Mouse (Mus musculus) common myeloid progenitor, adult 5-6 weeks (primary cell): ENCODE measurements at regions not wholly inside any gene's neighbourhood (a gene's known extent, or its start where the extent isn't known, plus 50 kb on each side); places are given as distances from the start of the nearest gene placed in this dataset.

Experiments used
- ATAC-seq: replicated peaks from 2 replicates; pipeline ENCODE4 v1.8.0; 2016; ENCODE audit warnings: low read depth, mild to moderate bottlenecking, moderate TSS enrichment, inconsistent platforms; ENCODE audit not compliant: poor library complexity, severe bottlenecking

DNA sequence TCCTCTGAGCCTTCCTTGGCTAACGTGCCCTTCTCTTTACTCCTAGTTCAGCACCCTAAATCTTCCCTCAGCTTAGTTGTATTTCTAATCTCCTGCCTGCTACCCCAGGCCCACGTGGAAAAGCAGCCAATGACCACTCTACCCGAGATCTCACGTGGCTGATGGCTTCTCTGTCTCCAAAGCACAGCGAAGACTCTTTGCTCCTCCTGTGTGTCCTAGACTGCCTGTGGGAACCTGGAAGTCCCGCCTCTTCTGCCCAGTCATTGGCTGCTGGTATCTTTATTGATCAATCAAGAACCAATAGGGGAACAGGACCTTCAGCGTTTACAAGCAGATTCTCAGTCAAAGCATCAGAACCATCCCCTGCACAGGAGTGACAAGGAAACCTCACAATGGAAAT is 54.8 kb downstream of the Gm19935 start:
- ATAC-seq: no peak

DNA sequence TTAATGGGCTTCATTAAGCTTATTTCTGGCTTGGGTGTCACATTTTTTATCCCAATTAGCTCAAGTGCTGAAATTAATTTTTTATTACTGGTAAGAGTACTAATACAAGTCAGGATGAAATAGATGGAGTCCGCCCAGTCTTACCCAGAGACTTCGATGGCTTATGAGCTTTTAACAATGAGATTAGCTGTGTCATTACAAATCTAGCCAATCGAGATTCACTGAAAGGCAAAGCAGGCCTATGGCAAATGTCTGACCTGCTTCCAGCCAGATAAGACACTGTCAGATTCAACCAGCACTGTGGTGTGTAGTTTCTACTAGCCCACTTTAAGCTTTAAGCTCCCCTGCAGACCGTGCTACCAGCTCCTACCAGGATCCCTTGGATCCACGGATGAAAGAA is 55.2 kb downstream of the Gm19935 start:
- ATAC-seq: no peak

DNA sequence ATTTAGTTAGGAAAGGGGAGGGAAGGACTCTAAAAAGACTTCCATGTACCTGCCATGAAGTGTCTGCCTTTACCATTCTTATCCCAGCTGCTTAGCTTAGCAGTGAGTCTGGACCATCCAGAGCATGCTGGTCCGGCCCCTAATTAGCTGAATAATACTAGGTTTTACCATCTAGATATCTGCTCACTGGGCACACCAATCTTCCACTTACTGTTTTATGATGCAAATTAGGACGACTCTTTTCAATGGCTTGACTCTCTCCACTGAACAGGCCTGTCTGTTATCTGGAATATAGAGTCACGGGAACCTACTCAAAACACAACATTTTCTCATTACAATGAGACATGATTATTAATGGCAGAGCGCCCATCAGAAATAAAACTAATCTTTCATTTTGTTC is 55.7 kb downstream of the Gm19935 start:
- ATAC-seq: no peak

DNA sequence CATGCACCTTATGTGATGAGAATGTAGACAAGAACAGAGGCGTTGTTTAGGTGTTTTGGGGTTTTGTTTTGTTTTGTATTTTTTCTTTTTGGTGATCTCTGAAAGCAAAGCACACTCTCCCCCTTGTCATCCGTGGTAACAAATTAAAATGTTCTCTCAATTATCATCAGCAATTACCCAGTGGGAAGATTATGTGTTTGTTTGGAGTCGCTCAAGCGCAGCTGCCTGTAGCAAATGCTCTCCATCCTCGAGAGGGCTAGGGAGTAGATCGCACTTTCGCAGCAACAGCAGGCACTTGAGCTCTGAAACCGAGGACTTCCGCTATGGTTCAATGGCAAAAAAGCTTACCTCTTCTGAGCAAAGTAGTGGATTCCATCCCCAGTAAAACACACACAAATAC is 57.7 kb downstream of the Gm19935 start:
- ATAC-seq: no peak

DNA sequence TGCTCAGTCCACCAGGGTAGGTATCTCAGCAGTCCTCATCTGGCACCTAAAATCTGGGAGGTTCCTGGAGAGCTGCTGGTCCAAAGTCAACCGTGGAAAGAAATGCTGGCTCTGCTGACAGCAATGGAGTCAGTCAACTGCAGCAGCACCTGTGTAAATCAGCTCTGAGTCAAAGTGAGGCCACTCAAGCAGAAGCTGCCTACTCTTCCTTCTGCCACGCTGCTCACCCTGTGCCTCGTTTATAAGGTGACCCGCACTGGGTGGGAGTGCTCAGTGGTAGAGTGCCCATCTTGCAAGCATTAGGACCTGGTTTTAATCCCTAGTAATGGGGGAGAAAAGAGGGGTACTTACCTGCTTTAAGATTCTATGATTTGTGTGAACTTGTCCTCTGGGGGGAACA is 62.2 kb downstream of the Gm19935 start:
- no peak for ATAC-seq

DNA sequence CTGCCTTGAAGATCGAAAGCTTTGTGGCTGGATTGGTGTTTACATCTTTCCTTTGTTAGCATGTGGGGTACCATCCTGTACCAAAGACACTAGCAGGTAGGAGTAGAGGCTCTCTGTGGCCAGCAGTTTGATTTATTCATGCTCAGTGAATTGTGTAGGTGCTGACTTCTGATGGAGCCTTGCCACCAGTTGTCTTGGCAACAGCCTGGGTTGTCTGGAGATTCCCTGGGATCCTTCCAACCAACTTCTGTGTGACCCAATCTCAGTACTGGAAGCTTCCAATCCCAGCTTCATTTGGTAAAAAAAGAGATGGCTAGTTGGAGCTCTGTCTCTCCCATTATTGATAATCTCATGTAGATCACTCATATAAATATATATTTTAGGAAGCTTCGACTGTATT is 73.6 kb downstream of the Gm19935 start:
- no peak for ATAC-seq

DNA sequence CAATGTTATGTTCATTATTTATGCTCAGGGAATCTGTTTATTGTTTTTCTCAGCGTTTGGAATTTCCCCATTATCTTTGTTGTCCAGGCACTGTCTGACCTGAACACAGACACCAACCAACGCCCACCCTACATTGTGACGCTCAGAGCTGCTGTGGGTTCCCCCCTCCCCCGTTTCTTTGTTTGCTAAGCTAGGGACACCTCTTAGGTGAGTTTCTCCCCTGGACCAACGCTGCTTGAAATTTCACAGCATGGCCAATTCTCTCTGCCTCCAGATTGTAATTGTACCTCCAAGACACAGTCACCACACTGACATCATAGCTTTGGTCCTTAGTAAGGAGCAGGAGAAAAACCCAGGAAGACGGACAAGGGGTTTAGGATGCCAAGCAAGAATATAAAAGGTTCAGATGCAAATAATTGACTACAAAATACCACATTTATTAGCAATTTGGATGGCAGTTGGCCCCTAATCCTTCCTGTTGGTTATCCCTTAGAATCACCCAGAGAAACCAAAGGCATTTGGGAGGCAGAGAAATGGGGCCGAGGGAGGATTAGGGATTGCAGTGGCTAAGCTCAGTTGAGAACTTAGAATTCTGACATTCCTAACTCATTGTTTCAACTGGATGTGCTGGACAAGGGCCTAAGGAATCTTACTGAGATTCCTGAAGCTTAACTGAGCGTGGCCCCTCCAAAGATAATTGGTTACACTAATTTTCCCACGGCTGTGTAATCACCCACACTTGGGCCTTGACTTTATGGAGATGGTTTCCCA is 76.0 kb downstream of the Gm19935 start:
- no peak for ATAC-seq

DNA sequence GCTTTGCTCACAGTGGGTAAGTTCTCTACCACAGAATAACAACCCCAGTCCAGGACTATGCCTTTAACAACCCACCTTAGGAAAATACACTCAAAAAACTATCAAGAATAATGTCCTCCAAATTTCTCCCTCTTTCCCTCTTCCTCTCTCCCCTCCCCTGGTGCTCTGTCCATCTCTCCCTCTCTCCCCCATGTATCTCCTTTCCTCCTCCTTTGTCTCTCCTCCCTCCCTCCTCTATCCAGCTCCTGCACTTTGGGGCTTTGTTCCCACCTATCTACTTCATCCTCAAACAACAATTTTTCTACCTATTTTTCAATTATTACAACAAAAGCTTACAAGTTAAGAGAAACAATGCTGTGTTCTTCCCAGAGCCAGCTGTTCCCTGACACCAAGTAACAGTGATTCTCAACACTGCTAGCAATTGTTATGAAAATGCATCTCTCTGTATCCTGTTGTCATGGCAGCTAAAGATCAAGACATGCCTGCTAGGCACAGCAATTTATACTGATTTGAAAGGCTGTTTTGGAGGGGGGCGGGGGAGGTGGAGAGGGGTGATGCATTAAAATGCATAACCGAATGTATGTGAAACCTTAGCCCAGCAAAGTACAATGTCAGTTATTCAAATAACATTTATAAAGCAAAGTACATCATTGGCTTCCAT is 76.8 kb downstream of the Gm19935 start:
- no peak for ATAC-seq

DNA sequence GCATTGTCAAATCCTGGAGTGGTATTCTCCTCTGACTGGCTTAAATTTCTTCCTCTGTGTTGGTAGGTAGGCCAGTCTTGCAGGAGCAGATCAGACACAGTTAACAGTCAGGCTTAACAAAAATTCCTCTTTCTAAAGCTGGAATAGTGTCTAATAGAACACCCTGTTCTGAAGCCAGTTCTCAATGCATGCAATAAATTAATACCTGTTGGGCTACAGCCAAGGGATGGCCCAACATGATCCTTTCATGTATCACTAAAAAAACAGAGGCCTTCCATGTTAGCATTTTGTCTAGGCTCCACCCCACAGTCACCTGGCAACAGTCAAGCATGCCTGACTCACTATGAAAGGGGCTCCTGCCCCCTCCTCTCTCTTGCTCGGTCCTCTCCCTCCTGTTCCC is 89.2 kb downstream of the Gm19935 start:
- no peak for ATAC-seq

DNA sequence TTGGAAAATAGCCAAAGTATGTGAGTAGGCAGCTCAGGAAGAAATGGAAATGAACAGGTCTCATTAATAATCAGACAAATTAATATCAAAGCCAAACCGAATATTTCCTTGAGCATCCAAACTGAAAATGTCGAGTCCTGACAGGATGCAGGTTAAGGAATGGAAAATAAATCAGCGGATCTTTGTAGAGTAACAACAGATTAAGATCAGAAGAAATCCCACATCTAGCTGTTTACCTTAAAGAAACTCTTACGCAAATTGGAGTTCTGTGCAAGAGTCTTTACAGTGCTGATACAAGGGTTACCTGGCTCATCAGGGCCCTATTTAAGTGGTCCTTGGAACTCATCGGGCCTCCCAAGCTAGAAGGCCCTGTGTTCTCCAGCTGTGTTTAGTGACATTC is 92.0 kb downstream of the Gm19935 start:
- no peak for ATAC-seq

DNA sequence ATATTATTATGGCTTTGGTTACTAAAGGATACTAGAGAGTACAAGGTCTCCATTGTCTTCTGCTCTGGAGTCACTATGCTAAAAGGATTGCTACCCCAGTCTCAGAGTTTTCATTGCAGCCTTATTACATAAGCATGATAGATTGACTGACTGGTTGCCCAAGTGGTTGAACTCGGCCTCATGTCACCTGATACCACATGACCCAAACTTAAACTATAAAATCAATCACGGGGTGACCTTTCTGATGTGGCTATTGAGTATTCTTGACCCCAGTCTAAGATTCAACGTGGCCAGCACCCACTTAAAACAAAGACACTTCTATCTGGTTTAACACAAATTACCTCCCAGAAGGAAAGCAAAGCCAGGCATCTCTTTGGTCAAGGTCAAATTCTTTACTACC is 100.8 kb downstream of the Gm19935 start:
- ATAC-seq: no peak

DNA sequence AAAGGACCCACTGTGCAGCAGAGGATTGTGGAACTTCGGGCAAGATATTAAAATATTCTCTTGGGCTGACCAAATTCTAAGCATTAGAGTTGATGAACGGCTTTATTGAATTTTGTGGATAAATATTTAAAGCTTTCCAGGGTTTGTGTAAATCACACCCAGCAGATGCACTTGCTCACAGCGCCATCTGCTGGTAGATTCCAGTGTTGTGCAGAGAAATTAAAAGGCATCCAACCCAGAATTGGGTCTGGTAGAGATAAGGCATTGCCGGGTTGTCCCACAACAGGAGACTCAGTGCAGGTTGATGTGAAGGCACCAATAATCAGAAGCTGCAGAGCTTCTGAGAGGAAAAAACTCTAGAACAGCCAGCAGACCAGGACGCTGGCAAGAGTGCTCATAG is 108.7 kb downstream of the Gm19935 start:
- 0 out of 2 replicates have a peak, but pooled peaks have one; percentile 54 for ATAC-seq

DNA sequence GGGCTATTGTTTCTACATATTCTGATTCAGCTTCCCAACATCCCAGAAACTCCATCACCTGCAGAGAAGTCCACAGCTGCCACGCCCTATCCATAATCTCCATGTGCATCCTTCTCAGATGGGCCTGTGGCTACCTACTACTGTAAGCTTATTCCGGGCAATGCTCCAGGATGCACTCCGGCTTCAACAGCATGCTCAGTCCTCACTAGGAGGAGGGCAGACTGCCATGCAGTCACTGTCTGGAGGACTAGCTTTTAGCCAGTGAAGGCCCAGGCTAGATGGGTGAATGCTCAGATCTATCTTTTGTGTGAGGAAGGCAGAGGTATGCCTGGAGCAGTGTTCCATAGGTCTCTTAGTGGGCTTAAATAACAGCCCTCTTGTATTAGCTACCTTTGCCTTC is 124.7 kb downstream of the Gm19935 start:
- no peak for ATAC-seq

DNA sequence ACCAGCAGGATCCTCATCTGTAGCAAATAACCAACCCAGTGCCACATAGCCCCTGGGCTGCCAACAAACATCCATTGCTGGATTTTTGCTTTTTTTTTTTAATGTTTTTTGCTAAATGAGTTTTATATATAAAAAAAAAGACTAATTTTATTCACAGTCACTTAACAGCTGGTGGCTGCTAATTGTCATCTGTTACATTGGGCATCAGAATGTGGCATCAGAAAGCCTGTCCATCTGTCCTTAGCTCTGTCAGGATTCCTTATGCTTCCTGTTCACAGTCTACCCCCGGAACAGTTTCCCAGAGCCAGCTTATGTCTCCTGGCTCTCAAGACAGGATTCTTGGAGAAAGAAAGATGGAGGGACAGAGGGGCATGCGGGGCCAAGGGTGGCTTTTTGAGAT is 132.1 kb downstream of the Gm19935 start:
- no peak for ATAC-seq

DNA sequence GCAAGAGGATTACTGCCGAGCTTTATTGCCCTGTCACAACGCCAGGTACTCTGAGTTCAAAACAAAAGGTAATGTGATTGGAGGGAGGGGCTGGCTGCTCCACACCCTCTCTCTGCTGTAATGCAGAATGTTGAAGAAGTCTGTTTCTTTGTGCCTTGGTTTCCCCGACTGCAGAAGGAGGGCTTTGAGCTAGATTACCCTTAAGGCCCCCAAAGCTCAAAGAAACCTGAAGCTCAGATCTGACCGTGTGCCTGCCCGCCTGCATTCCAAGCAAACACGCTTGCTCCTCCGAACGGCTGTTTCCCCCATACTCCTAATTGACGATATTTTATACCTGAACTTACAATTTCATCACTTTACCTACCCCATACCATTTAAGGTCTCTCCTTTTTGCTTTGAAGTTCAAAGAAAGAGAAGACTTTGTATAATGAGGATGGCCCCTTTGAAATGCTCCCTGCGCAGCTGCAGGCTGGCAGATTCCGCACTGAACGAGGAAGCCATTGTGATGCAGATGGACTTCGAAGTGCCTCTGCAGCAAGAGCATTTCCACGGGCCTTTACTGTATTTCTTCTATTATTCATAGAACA is 146.6 kb downstream of the Gm19935 start:
- no peak for ATAC-seq

DNA sequence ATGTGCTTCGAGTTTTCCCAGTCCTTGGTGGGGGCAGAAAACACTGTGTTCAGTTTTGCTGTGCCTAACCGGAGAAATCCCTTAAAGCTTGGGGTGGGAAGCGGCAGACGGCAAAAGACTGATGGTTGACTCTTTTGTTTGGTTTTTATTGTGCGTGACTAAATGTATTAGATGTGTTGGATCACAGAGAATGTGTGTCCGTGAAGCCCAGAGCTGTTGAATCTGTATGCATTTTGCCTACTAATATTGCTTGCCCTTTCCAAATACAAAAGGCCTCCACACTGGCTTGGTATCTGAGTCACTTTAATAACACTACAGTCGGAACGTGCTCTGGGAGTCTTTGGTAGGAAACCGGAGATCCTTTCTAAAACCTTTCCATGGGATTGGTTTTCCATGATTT is 147.8 kb downstream of the Gm19935 start:
- ATAC-seq: no peak

DNA sequence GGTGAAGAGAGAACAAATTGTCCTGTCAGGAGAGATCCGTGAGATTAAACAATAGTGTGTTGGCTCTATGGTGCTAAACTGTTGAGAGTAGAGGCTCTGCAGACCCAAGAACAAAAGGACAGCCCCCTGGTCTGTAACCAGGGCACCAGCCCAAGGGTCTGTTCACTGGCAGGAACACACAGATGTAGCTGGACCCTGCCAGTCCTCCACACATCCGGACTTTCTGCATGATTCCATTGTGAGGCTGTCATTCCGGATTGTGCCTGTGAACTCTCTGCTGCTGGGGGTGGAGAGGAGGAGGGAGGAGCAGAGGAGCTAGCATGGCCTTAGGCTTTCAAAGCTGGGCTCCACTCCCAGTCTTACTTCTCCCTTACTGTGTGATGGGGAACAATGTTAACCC is 158.1 kb downstream of the Gm19935 start:
- ATAC-seq: no peak

DNA sequence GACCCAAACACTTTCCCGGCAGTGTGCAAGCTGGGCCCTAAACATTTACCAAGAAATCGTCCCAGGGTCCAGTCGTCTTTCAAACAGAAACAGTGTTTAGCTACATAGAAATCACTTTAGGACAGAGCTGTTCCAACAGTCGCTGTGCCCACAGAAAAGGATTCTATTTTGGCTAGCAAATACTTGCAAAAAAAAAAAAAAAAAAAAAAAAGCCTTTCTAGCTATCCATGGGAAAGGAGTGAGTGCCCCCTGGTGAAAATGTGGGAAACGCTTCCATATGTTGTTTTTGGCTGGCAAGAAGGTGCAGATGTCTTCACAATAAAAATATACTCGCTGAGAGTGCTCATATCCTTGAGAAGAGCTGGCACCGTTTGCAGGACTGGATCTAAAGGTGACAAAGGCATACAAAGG is 159.5 kb downstream of the Gm19935 start:
- no peak for ATAC-seq

DNA sequence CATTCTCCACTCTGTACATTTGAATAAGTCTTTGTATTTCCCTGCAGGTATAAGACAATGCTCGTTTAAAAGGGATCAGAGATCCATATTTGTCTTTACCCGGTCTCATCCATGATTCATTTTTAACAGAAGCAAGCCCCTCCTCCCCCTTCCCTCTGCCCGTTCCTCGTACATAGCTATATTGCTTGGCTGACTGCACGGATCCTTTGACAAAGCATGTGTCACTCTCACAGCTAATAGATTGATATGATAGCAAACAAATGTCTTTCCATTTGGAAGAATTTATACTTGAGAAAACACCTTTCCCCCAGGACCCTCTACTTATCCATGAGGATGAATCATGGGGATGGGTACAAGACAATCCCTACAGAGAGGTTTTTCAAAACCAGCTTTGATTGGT is 160.1 kb downstream of the Gm19935 start:
- no peak for ATAC-seq

DNA sequence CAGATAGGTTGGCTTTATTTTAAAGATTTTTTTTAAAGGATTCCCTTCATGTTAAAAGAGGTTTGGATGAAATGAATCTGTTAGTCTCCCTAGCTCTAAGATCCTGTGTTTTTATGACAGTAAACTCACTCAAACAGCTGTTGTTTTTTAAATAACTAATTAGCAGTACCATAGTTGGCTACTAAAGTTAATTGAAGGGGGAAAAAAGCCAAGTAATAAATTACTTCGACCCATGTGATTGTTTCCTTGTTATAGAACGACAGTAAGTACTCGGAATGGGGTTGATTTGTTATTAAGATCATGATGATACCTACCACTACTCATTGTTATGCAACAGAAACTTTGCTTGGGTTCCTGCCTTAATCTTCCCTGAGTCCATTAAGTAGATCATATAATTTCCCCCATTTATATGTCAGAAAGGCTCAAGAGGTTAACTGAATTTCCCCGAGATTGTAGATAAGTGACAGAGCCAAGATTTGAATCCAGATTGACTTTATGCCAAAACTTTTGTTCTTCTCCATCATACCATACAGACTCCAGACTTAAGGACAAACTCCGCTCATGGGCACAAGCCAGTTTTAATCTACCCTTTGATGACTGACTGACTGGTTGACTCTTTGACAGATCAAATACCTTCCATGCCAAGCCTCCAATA is 160.6 kb downstream of the Gm19935 start:
- ATAC-seq: no peak

DNA sequence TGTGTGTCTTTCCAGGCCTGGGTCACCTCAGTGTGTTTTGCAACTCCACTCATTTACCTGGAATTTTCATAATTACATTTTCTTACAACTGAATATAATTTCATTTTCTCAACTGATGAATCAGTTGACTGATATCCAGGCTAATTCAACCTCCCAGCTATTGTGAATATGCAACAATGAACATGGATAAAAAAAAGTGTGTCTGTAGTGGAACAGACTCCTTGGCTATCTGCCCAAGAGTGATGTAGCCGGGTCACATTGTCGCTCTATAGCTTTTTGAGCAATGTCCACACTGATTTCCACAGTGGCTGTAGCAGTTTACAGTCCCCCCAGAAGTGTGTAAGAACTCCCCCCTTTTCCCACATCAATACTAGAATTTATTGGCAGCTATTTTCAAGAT is 162.4 kb downstream of the Gm19935 start:
- ATAC-seq: no peak
